Mouse (Mus musculus) lung, adult 18-20 months (tissue): ENCODE measurements around the gene Alg2.

Experiments
- DNase-seq, 2 experiments: peaks; one replicate each; pipeline ENCODE4 v3.0.0; 2022; ENCODE audit warnings: mixed read lengths in 2 of 2

Gene Alg2

DNA sequence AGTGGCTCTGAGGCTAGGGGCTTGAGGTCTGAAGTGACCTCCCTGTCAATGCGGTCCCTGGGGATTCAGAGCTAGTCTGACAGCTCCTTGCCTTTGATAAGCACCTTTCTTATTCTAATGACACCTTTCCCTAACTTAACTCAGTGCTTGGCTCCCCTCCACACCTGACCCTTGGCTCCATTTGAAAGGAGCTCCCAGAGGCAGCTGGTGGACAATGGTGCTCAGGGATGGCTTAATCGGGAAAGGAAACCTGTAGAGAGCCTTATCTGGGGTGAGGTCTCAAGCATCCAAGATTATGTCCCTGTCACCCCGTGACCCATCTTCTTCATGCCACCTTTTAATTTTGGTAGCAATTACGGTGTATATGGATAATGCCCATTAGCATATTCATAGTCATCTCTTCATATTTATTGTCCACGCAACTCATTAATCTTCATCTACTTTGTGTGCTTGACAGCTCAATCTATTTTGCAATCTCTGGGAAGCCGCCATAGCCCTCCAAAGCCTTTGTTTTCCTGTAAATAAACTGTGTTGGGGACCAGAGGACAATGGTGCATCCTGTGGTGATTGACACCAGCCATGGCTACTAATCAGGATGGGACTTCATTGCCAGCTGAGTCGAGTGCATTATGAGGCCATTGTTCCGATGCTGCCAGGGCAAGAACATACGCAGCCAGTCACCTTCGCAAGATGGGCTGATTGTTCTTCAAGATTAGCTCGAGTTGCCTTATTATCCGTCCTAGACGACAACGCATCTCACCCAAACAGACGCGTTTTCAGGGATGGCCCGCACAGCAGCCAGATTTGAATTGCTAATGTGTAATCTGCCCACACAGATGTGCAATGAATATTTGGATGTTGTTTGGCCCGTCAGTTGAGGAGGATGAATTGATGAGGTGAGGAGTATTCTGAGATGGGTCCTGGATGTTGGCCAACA is 24.3 kb downstream of the Alg2 start:
- no peak for DNase-seq

DNA sequence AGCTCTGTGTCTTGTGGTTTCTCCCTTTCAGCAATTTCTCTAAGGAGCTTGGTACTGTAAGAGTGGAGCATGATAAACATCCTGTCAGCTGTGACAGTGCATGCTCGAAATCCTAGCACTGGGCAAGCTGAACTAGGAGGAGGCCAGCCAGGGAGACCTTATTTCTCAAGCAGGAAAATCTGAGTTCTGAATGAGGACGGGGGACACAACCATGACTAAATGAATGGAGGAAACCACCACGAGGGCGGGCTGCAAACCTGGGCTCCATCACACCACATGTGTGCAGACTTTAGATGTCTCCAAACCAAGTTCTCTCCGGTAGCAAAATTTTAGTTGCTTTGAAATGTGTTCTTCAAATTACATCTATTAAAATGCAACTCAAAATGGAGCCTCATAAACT is 25.0 kb downstream of the Alg2 start:
- no peak for DNase-seq

DNA sequence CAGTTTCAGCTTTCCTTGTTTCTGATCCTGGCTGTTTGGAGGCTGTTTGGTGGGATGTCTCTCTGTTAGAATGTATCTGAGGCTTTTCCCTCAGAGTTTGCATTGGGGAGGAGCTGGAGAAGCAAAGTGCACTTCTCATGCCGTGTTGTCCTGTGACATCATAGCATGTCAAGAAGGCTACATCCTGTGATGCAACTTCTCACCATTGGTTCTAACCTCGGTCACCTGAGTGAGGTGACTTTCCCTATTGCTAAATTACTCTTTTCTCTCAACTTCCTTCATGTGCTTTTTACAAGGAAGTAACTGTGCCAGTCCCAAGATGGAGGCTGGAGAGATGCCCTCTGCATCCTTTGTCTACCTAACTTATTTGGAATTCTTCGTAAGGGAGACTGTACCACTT is 25.6 kb downstream of the Alg2 start:
- DNase-seq, result no peak

DNA sequence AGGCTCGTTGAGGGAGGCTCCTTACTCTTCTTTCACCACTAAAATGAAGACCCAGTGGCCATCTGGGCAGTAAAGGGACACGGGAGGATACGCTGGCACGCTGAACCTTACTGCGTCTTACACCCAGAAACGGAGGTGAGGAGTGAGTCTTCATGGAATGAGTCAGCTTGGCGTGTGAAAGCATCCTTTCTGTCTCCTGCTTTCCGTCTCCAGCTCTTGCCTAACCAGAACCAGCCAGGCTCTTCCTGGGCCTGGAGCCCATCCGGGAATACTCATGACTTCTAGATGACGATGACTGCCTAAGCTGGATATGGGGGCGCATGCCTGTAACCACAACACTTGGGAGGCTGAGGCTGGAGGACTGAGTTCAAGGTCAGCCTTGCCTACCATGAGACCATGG is 33.2 kb downstream of the Alg2 start:
- DNase-seq, result no peak

DNA sequence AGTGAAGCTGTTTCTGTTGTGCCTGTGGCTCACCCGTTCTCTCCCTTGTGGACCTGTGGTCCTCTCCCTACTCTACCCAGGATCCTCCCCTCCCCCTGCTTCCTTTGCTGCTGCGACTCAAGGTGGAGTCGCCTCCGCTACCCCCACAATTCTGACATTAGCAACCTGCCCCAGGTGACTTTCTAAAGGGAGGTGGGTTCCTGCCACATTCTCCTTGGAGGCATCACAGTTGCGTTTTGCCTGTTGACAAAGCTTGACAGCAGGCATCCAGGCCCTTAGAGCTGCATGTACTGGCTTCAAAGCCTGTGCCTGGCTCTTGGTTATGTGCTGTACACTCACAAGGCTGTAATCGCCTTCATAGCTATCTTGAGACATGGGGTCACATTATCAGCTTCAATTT is 35.2 kb downstream of the Alg2 start:
- no peak for DNase-seq

DNA sequence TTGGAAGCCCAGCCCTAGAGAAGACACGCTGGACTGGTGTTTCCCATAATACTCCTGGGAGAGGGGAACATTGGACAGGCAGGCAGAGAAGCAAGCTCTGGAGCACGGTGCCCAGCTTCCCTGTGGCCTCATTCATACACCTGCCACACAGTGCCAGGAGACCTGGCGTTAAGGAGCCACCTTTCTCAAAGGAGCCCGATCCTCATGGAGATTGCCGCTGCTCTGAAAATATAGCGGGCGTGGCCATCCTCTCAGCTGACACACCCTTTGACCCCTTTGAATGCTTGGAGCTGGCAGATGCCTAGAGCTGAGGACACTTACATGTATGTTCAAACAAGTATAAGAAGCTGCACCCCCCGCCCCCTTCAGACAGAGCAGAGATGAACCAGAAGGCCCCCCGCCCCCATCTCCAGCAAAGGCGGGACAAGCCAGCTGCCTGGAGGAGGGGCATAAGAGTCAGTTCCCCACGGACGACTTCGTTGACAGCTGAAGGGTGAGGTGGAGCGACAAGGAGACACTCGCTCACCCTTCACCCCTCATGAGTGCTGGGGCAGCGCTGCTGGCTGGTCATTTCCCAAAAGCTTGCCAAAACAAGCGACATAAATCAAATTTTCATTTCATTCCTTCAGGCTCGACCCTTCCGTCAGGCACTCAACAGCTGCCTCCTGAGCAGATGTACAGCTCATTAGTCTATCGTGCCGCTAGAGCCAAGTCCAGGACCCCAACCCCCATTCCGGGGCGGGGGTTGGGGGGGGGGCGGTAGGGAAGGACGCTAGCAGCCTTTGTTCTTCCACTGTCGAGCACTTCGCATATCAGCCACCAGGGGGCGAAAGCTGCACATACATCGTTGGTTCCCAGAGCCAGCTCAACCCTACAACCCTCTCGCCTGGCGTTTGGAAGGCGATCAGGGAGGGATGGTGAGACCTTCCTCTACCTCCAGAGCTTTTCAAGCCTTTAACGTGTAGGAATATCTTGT is 36.5 kb downstream of the Alg2 start:
- DNase-seq, result peak; percentile 77 to 81

DNA sequence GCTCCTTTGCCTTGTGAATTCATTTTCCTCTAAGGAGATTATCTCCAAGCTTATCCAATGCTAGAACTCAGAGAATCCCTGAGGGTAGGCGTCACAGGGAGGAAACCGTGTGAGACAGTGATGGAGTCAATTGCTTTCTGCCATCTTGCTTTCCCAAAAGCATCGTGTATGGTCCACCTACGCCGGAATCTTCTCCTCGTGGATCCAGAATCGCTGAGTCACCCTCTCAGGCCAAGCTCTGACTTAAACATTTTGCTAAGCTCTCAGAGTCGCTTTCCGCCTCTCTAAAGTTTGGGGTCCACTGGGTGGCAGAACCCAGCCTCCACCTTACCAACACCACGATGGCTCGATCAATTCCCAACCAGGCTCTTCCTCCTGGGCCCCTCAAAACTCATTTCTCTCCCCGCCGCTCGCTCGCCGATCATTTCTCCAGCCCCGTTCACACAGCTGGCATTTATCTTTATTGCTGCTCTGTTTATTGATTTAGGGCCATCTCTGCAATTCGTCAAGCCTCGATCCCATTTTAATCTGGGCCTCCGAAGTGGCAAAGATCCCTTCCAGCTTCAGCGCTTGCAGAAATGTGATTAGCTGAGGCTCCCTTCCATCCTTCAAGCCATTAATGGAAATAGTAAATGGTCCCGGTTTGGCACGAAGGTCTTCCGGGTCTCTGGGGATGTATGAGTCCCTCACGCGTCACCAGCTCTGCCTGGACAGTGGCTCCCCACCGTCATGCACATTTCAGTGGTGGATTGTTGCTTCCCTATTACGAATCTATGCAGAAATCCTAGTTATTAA is 38.4 kb downstream of the Alg2 start:
- DNase-seq, result peak in 1 of 2 experiments; percentile 8

DNA sequence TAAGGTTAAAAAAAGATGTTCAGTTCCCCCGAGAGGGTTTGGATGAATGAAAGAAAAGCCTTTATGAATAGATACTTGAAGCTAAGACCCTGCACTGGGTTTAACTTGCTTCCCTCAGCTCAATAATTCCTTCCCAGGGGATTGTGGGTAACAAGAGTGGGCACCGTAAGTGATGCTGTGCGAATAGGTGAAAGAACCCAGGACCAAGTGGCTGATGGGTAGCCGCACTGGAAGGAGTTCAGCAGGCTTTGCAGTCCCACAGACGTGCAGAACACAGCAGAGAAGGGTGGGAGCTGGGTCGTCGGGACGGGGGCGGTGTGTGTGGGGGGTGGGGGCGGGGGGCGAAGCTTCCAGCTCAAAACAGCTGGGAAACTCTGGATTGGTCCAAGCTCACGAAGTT is 39.0 kb downstream of the Alg2 start:
- no peak for DNase-seq

DNA sequence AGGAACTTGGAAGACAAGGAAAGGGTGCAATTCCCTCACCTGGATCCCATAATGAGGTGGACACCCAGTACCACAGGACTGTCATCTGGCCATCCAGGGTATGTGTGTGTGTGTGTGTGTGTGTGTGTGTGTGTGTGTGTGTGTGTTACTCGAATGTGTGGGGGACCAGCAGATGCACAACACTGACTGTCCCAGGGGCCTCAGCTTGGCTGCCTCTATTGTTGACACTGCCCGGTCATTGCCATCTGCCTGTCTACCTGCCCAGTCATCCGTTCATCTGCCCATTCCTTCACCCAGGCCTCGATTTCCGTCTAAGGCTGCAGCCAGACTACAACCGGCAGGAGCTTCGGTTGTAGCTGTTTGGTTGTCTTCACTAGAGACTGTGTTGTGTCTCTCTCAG is 41.4 kb downstream of the Alg2 start:
- no peak for DNase-seq

DNA sequence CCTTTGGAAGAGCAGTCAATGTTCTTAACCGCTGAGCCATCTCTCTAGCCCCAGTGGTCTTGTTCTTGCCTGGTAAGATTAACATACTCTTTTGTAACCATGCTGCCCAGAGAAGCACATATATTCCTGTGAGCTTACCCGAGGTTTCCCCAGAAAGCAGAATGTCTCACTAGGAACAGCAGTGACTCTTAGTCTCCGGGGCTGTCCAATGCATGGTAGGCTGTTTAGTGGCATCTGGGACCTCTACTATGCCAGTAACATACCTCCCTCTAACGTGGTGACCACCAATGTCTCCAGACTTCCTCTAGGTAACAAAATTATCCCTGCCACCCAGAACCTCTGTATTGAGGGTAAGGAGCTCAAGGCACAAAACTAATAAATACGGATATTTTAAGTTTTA is 43.1 kb downstream of the Alg2 start:
- no peak for DNase-seq

DNA sequence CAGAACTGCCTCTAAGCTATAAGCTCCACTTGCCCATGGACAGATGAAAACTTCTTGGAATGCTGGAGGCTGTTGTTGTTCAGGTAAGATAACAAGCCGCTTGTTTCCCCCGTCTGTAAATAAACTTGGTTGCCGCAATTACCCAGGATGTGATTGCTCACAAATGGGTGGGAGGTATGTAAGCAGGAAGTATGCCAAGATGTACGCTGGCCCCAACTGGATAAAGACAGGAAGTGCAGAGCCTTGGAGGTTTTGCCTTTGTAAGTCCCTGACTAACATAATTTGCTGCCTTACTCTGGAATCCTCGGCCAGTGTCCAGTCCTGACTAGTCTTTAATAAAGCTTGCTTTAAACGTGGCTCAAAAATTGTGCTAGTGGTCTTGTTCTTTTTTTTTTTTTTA is 43.6 kb downstream of the Alg2 start:
- DNase-seq, result no peak

DNA sequence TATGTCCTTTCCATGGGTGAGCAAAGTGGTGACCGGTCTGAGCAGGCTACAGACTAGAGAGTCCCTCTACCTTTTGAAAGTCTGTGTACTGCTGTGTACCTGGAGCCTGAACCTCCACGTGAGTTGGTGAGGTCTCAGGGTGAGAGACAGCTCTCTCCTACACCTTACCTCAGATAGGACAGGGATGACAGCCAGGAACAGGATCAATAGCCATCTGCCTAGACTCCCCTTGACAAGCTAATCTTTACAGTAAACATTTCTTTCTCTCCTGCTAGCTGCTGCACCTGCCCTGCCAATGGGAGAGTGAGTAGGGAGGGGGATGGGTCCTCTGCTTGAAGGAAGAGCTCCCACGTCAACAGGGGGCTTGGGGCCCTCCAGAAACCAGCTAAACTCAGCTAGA is 46.5 kb downstream of the Alg2 start:
- DNase-seq, result no peak

DNA sequence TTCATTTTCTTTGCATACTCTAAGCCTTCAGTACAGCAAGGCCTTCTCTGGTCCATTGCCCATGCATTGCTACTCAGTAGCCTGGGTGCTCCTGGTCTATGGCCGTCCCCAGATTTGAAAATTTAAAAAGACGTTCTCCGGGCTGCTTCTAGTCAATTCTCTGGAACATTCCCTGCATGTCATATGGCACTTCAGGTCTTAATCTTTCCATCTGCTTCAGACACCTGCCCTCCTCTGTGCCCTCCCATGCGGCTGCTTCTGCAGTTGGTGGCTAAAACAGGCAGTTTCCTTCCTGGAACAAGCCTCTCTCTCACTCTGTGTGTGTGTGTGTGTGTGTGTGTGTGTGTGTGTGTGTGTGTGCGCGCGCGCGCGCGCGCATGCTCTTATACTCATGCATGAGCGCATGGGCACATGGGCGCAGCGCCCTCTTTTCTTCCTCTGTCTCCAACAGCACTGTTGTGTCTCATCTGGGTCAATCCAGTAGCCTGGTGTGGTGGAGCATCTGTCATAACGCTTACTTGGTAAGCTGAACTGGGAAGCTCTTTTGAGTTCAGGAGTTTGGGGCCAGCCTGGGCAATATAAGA is 48.8 kb downstream of the Alg2 start:
- no peak for DNase-seq

DNA sequence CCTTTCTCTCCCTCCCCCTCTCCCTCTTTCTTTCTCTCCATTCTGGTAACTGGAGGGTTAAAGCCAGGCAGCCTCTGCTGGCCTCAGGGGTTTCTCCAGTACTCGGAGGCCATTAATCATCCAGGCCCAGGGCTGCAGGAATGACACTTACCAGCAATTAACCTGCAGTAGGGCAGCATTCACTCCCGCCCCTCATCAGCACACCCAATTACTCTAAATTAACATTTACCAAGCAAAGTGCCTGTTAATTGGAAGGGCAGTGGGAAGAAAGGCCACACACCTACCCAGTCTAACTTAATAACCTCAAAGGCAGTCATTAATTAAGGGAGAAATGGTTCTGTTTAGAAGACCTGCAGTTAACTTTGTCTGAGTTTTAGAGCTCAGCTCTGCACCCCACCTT is 49.8 kb downstream of the Alg2 start:
- no peak for DNase-seq

DNA sequence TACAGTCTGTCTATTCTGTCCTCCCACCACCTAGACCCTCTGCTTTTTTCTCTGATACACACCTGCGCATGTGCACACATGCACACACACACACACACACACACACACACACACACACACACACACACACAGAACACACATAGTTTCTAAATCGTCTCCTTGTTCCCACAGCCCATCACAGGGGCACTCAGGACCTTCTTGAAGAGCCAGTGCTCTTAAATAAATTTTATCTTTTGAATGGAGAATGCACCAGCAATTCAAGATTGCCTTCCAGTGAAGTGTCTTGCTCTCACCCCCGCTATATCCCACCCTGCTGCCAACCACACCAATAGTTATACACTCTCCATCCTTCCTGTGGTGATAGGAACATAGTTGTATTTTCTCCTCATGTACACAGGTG is 51.2 kb downstream of the Alg2 start:
- no peak for DNase-seq

DNA sequence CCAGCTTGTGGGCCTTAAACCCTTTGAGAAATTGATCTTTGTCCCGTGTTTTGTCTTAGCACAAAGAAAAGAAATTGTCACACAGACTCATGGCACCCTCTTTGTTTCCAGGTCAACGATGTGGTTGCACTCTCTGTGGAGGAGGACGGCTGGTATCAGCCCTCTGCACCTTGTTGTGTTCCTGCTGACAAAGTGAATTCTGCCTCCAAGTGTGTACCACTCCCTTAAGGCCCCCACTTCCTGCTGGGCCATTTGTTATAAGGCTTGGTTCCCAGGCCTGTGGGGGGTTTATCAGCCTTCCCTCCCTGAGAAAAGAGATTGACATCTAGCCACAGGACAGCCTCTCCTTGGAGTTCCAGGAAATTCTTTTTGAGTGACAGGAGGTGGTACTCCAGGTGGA is 51.9 kb downstream of the Alg2 start:
- no peak for DNase-seq

DNA sequence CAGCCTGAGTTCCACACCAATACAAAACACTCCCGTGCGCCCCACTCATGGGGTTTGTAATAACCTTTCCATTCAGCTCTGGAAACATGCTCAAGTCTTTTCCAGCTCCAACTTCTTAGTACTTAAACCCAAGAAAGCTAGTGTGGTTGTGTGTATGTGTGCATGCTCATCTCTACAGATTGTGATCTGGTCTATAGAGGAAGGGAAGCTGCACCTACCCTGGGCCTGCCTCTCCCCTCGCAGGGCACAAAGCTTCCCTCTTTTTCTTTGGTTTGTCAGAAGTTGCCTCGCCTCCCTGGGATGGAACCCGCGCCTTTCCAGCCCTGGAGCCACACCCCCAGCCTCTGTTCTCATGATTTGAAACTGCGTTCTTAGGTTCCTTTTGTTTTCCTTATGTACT is 53.9 kb downstream of the Alg2 start:
- no peak for DNase-seq

DNA sequence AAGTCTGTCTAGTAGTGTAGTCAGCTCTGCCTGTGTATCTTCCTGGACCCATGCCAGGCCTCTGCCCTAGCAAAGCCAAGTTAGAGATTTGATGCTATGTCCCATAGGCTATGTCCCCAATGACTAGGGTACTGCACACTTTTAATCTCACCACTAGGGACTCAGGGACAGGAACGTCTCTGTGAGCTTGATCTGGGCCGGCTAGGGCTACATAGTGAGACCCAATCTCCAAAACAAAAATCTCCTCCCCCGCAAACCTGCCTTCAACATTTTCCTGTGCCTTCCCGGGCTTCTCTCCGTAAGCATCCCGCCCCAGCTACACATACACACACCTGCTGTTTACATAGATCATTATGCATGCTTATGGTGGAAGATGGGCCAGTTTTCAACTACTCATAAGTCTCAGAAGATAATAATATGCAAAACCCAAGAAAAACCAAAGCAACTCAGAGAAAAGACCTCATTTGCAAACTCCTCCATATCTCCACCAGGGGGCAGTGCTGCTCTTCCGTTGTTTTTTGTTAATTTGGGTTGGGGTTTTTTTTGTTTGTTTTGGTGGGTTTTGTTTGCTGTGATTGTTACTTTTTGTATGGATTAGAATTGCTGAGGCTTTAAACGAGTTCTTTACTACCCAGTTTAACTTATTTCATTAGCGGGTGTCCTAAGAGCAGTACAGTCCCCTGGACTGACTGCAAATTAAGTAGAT is 54.7 kb downstream of the Alg2 start:
- no peak for DNase-seq

DNA sequence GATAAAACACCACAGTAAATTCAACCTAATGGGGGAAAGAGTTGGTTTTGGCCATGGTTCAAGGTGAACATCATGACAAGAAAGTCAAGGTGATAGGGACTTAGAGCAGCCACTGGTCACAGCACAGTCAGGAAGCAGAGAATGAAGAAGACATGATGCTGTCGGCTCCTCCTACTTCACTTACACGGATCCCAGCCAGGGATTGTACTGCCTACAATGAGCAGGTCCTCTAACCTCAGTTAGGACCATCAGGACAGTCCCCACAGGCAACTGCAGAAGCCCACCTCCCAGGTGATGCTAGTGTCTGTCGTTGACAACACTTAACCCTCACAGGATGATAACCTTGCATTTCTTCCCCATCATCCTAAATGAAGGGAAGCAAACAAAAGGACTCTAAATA is 56.3 kb downstream of the Alg2 start:
- no peak for DNase-seq
